Mouse (Mus musculus) erythroblast, adult 5-6 weeks (primary cell): Measurements from ENCODE around the gene Dars2. TPM values are rescaled to one million over a fixed set of nuclear protein-coding genes. Genes with fewer than 3 reads are reported as not detected.

Source experiments
- total RNA-seq, 2 experiments: library from RNA; stranded (forward) in 1 of 2; stranded (reverse) in 1 of 2; fragments of 150-400 nt in 1 of 2; fragments of 200-764, 138-1000 nt in 1 of 2; gene quantifications; 2 replicates each; pipeline versions ENCODE4 v1.2.3 to v1.2.4; 2015 to 2017; ENCODE audit warnings: low replicate concordance in 2 of 2

The Dars2 gene
- total RNA-seq, 2 experiments from 2014 or later, result 5.8 to 13.6 TPM

Other genes with a start within 250 kb of the Dars2 start
- gene Rc3h1, start 164.2 kb downstream of the Dars2 start, total RNA-seq (2015; ENCODE audit: low replicate concordance), result 43.9 and 45.3 TPM in 2 replicates
- 54.4 and 55.5 TPM in 2 replicates for gene Rc3h1, start 164.2 kb downstream of the Dars2 start, total RNA-seq (2017; ENCODE audit: low replicate concordance)
- gene Serpinc1, start 92.1 kb downstream of the Dars2 start, total RNA-seq (2015; ENCODE audit: low replicate concordance), result 1.5 TPM in 1 of 2 replicates, not detected in the other
- gene Serpinc1, start 92.1 kb downstream of the Dars2 start, total RNA-seq (2017; ENCODE audit: low replicate concordance), result 0.34 and 0.42 TPM in 2 replicates
- gene Zbtb37, start 35.8 kb downstream of the Dars2 start, total RNA-seq (2015; ENCODE audit: low replicate concordance), result 1.3 and 2.9 TPM in 2 replicates
- 1.7 and 2.6 TPM in 2 replicates for gene Zbtb37, start 35.8 kb downstream of the Dars2 start, total RNA-seq (2017; ENCODE audit: low replicate concordance)
- 13.3 and 32.4 TPM in 2 replicates for gene Cenpl, start 55 bp upstream of the Dars2 start, total RNA-seq (2015; ENCODE audit: low replicate concordance)
- gene Cenpl, start 55 bp upstream of the Dars2 start, total RNA-seq (2017; ENCODE audit: low replicate concordance), result 8.8 and 12.1 TPM in 2 replicates
- gene Klhl20, start 60.9 kb upstream of the Dars2 start, total RNA-seq (2015; ENCODE audit: low replicate concordance), result 8.1 and 14.6 TPM in 2 replicates
- 4.2 and 5.2 TPM in 2 replicates for gene Klhl20, start 60.9 kb upstream of the Dars2 start, total RNA-seq (2017; ENCODE audit: low replicate concordance)
- gene Ankrd45, start 72.0 kb upstream of the Dars2 start, total RNA-seq (2015; ENCODE audit: low replicate concordance), result not detected in 2 replicates
- gene Ankrd45, start 72.0 kb upstream of the Dars2 start, total RNA-seq (2017; ENCODE audit: low replicate concordance), result not detected in 2 replicates
- gene Tex50, start 88.7 kb upstream of the Dars2 start, total RNA-seq (2015; ENCODE audit: low replicate concordance), result not detected in 2 replicates
- not detected in 2 replicates for gene Tex50, start 88.7 kb upstream of the Dars2 start, total RNA-seq (2017; ENCODE audit: low replicate concordance)
- 41.2 and 61.1 TPM in 2 replicates for gene Prdx6, start 180.6 kb upstream of the Dars2 start, total RNA-seq (2015; ENCODE audit: low replicate concordance)
- 40.3 and 63.1 TPM in 2 replicates for gene Prdx6, start 180.6 kb upstream of the Dars2 start, total RNA-seq (2017; ENCODE audit: low replicate concordance)